Mouse (Mus musculus) lung, adult 2 months (tissue): ENCODE data around the gene Lmntd1. TPM values are rescaled to one million over a fixed set of nuclear protein-coding genes. Genes with fewer than 3 reads are reported as not detected.

Experiments
- DNase-seq: peaks from one replicate; pipeline ENCODE4 v3.0.0; 2022
- H3K4me1 ChIP-seq: fragments of 200-500 bp; 2 replicates; pipeline ENCODE4 v1.6.1; 2011; ENCODE audit warnings: low read length; ENCODE audit not compliant: control insufficient read depth, insufficient read depth
- H3K4me3 ChIP-seq: fragments of 200-500 bp; replicated peaks from 2 replicates; pipeline ENCODE3; 2011; ENCODE audit warnings: low read depth, mild to moderate bottlenecking, control low read depth, low read length; ENCODE audit errors: extremely low read depth
- CTCF ChIP-seq: fragments of 200-500 bp; IDR thresholded peaks from 2 replicates; pipeline ENCODE4 v1.5.1; 2011; ENCODE audit warnings: mild to moderate bottlenecking, low read length, control low read depth; ENCODE audit not compliant: insufficient read depth
- POLR2A ChIP-seq: fragments of 200-500 bp; IDR thresholded peaks from 2 replicates; pipeline ENCODE4 v1.6.1; 2011; ENCODE audit warnings: low read depth, mild to moderate bottlenecking, control low read depth, low read length, borderline replicate concordance; ENCODE audit errors: extremely low read depth
- WGBS: fragments of 180-500 bp; shearing (Covaris S2); methylation state at CpG from one replicate; pipeline ENCODE4 v1.1.7; 2018; 5-methylcytosine and 5-hydroxymethylcytosine counted together
- polyA plus RNA-seq: library from polyadenylated mRNA; depleted of rRNA; stranded (reverse); fragments of >200 nt; gene quantifications from 2 replicates; pipeline ENCODE4 v1.2.3, GENCODE M21; 2012

Lmntd1 gene
- polyA plus RNA-seq, 1 experiment = 4.5 TPM

- WGBS = 94% methylated on average over 5 of the region's 5 CpGs
- TF ChIP-seq POLR2A (no peak), CTCF (no peak)
These were observed 260.3 kb downstream of the Lmntd1 start for GRCm38 (mm10) chr6:145353806-145354205.

DNA sequence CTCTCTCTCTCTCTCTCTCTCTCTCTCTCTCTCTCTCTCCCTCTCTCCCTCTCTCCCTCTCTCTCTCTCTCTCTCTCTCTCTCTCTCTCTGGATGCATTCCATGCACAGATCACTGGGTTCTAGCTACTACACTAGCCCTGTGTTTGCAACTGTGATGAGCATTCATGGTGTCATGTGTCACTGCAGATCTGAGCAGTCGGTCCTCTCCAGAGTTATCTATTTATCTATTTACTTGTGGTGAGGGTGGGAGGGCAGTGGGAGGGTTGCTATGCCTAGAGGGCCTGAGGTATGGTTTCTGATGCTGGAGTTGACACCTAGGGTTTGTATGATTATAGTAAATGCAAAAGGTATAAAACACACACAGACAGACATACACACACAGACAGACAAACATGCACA is 261.4 kb downstream of the Lmntd1 start:
- Histone ChIP-seq H3K4me3 (no peak overlapping the region), H3K4me1 (no peaks in the 10 kb centered on the region)
- WGBS = 15% methylated on average over 1 of the region's 1 CpGs
- TF ChIP-seq CTCF = no peak
- no peak for TF ChIP-seq POLR2A
- no peak for DNase-seq

More at GRCm38 (mm10) chr6:145353806-145354205, 260.3 kb downstream of the Lmntd1 start:
- Histone ChIP-seq H3K4me1 (no peaks in the 10 kb centered on the region), H3K4me3 (no peak overlapping the region)
- DNase-seq = no peak

- no peak for TF ChIP-seq POLR2A
- TF ChIP-seq CTCF = peak; percentile 17; the same call in 1 of the 2 replicates
- 62% methylated on average over 9 of the region's 9 CpGs for WGBS
- no peak for DNase-seq
- H3K4me3 ChIP-seq = no peak overlapping the region
- H3K4me1 ChIP-seq = no peaks in the 10 kb centered on the region
These were observed 265.8 kb downstream of the Lmntd1 start for GRCm38 (mm10) chr6:145348196-145348915.

DNA sequence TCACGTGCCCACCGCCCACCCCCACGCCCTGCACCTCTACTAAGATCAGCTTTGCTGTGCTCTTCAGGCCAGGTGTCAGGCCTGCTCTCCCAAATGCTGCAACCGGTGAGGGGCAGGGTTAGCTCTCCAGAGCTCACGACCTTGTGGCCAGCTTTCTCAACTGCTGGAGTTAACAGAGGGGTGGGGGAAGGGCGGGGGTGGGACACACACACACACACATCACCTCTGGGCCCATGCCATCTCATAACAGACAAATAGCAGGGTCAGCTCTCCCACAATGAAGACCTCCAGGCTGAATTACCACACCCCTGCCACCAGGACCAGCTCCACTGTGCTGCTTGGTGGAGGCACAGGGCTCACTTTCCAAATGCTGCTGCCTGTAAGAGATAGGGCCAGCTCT is 266.5 kb downstream of the Lmntd1 start:
- Histone ChIP-seq H3K4me3 (no peak overlapping the region), H3K4me1 (no peaks in the 10 kb centered on the region)
- no peak for DNase-seq
- WGBS = 78% methylated on average over 6 of the region's 6 CpGs
- no peak for TF ChIP-seq POLR2A
- TF ChIP-seq CTCF = no peak

- DNase-seq = no peak
- Histone ChIP-seq H3K4me1 (no peaks in the 10 kb centered on the region), H3K4me3 (no peak overlapping the region)
- WGBS = 60% methylated on average over 11 of the region's 11 CpGs
- TF ChIP-seq POLR2A = no peak
- no peak for TF ChIP-seq CTCF
These were observed 267.1 kb downstream of the Lmntd1 start for GRCm38 (mm10) chr6:145346789-145347557.

DNA sequence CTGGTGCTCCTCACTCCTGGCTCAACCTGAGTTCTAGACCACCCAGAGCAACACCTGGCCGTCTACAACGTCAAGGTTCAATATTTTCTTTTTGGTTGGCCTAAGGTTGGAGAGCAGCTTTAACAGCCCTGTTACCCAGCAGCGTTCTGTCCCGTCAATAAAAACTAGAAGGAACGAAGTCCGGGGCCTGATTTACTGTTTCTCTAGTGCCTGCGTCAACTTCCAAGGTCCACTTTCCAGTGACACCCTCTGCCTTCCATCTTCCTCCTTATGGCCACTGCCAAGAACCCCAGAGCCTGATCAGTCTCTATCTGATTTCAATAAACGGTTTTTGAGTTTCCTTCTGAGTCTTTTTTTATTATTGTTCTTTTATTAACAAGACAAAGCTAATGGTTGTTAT is 267.8 kb downstream of the Lmntd1 start:
- no peak overlapping the region for H3K4me3 ChIP-seq
- WGBS = 82% methylated on average over 8 of the region's 8 CpGs
- no peak for DNase-seq
- no peaks in the 10 kb centered on the region for H3K4me1 ChIP-seq
- no peak for TF ChIP-seq POLR2A
- TF ChIP-seq CTCF = no peak

GRCm38 (mm10) chr6:145344719-145345118 is 269.4 kb downstream of the Lmntd1 start:
- no peak for TF ChIP-seq CTCF

DNA sequence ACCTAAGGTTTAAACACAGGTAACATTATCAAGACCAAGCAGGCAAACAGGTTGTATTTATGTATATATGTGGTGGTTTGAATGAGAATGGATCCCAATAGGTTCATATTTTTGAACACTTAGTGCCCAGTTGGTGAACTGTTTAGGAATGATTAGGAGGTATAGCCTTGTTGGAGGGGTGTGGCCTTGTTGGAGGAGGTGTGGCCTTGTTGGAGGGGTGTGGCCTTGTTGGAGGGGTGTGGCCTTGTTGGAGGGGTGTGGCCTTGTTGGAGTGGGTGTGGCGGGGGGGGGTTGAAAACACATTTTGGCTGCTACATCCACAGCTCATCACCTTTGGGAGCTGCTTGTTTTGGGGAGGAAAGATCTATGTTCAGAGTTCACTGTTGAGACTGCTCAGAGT is 270.7 kb downstream of the Lmntd1 start:
- Histone ChIP-seq H3K4me1 (0 out of 2 replicates have a peak, but pooled peaks cover 2% of the 10 kb centered on the region), H3K4me3 (no peak overlapping the region)
- no peak for TF ChIP-seq CTCF
- no peak for TF ChIP-seq POLR2A
- no peak for DNase-seq
- 73% methylated on average over 1 of the region's 1 CpGs for WGBS

More at GRCm38 (mm10) chr6:145344719-145345118, 269.4 kb downstream of the Lmntd1 start:
- H3K4me3 ChIP-seq = no peak overlapping the region
- 75% methylated on average over 2 of the region's 2 CpGs for WGBS
- no peak for DNase-seq
- H3K4me1 ChIP-seq = no peaks in the 10 kb centered on the region

DNA sequence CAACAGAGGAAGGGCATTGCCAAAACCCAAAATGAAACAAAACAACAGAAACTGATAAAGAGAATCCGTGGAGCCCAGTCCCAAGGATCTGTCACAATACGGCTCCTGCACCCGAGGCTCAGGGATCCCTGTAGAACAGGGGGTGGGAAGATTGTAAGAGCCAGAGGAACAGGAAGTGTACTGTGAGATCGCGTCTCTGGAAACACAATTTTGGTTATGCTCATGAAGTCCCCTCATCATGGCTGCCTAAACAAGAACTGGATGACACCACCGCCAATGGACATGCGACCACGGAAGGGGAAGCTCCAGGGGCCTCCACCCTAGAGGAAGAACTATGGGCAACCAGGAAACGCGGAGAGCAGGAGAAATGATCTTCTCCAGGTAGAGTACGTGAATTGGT is 271.3 kb downstream of the Lmntd1 start:
- Histone ChIP-seq H3K4me1 (0 out of 2 replicates have a peak, but pooled peaks cover 2% of the 10 kb centered on the region), H3K4me3 (no peak overlapping the region)
- 76% methylated on average over 11 of the region's 11 CpGs for WGBS
- no peak for DNase-seq
- TF ChIP-seq CTCF = no peak
- no peak for TF ChIP-seq POLR2A
